Mouse (Mus musculus) megakaryocyte, embryonic 14.5 days (primary cell): ENCODE data around the gene Tprkb. TPM values are rescaled to one million over a fixed set of nuclear protein-coding genes. Genes with fewer than 3 reads are reported as not detected.
"Not testable (repeated sequence)": the region's sequence is repeated elsewhere in the genome, so short reads cannot be mapped to it uniquely, and the experiment has no call there.

Experiments used
- H3K27me3 ChIP-seq: replicated peaks from 2 replicates; pipeline ENCODE3; 2012; ENCODE audit warnings: inconsistent platforms
- H3K36me3 ChIP-seq: replicated peaks from 2 replicates; pipeline ENCODE3; 2012; ENCODE audit warnings: low read length, inconsistent platforms, mixed read lengths
- H3K4me1 ChIP-seq: 2 replicates; pipeline ENCODE4 v1.6.1; 2012; ENCODE audit warnings: inconsistent platforms
- H3K4me3 ChIP-seq: replicated peaks from 2 replicates; pipeline ENCODE3; 2012; ENCODE audit warnings: moderate library complexity, mild to moderate bottlenecking, inconsistent platforms
- H3K9me3 ChIP-seq: 2 replicates; pipeline ENCODE4 v1.6.1; 2012; ENCODE audit warnings: inconsistent platforms
- FLI1 ChIP-seq: IDR thresholded peaks from 2 replicates; pipeline ENCODE4 v1.6.1; 2012; ENCODE audit warnings: low read length, inconsistent platforms, mixed read lengths
- GATA1 ChIP-seq: IDR thresholded peaks from 3 replicates; pipeline ENCODE4 v1.6.1; 2012; ENCODE audit warnings: mixed read lengths, low read length, inconsistent platforms, borderline replicate concordance
- polyA plus RNA-seq: library from polyadenylated mRNA; stranded (reverse); fragments of >175 nt; gene quantifications from 2 replicates; pipeline ENCODE4 v1.2.3, GENCODE M21; 2012; ENCODE audit warnings: low replicate concordance; ENCODE audit not compliant: insufficient read depth

Tprkb gene
- polyA plus RNA-seq, 1 experiment = 1.7 TPM

GRCm38 (mm10) chr6:85915539-85916513 is 4.2 kb downstream of the Tprkb start, which contains the start of gene Nat8f1:
TSS of gene Nat8f1 (minus strand) at chr6:85915687.
- not testable (repeated sequence) for H3K9me3 ChIP-seq, H3K27me3 ChIP-seq
- H3K4me3 ChIP-seq = peak within 1 kb of the TSS; percentile 94
- H3K36me3 ChIP-seq = peaks cover 26% of the 10 kb centered on the region
- TF ChIP-seq FLI1 = peak; percentile 71; the same call in 1 of the 2 replicates
- H3K4me1 ChIP-seq = peaks cover 24% of the 10 kb centered on the region

GRCm38 (mm10) chr6:85916596-85916995 is 4.9 kb downstream of the Tprkb start:
- Histone ChIP-seq H3K9me3 (no peaks in the 10 kb centered on the region), H3K4me3 (peak overlapping the region; percentile 94), H3K36me3 (peaks cover 27% of the 10 kb centered on the region), H3K4me1 (peaks cover 24% of the 10 kb centered on the region), H3K27me3 (no peaks in the 10 kb centered on the region)
- TF ChIP-seq GATA1 (no peak), FLI1 (no peak)

- not testable (repeated sequence) for H3K27me3 ChIP-seq, H3K4me3 ChIP-seq, H3K9me3 ChIP-seq
Measured at GRCm38 (mm10) chr6:85918341-85918740, 6.7 kb downstream of the Tprkb start.

GRCm38 (mm10) chr6:85919401-85919800 is 7.7 kb downstream of the Tprkb start:
- TF ChIP-seq GATA1 = no peak
- no peak for TF ChIP-seq FLI1
- no peak overlapping the region for H3K4me3 ChIP-seq
- H3K9me3 ChIP-seq = no peaks in the 10 kb centered on the region
- no peaks in the 10 kb centered on the region for H3K27me3 ChIP-seq
- peaks cover 51% of the 10 kb centered on the region for H3K36me3 ChIP-seq
- peaks cover 21% of the 10 kb centered on the region for H3K4me1 ChIP-seq

More at GRCm38 (mm10) chr6:85918341-85918740, 6.7 kb downstream of the Tprkb start:
- Histone ChIP-seq H3K36me3 (peaks cover 42% of the 10 kb centered on the region), H3K4me1 (peaks cover 22% of the 10 kb centered on the region)

- Histone ChIP-seq H3K4me1 (peaks cover 5% of the 10 kb centered on the region), H3K9me3 (no peaks in the 10 kb centered on the region), H3K27me3 (no peaks in the 10 kb centered on the region), H3K36me3 (peaks cover 91% of the 10 kb centered on the region), H3K4me3 (no peak overlapping the region)
- TF ChIP-seq FLI1 (no peak), GATA1 (no peak)
Measured at GRCm38 (mm10) chr6:85923643-85924042, 12.0 kb downstream of the Tprkb start.

DNA sequence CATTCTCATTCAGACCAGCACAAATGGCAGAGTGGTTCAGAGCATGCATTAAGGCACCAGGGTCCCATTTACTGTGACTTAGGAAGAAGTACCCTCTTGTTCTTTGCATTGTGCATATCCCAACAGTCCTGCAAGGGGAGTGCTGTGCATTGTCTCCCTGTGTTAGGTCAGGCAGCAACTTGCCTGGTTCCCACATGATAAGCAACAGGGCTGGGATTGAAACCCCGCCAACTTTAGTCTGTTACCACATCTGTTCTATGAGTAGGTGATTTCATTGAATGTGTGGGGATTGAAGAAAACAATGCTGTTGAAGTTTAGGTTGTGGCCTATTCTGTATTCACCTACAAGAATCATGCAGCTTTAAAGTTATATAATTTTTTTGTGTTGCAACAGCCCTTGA is 15.0 kb downstream of the Tprkb start:
- H3K9me3 ChIP-seq = no peaks in the 10 kb centered on the region
- H3K4me1 ChIP-seq = peaks cover 5% of the 10 kb centered on the region
- H3K4me3 ChIP-seq = no peak overlapping the region
- H3K36me3 ChIP-seq = peaks cover 90% of the 10 kb centered on the region
- TF ChIP-seq GATA1 = no peak
- TF ChIP-seq FLI1 = no peak
- no peaks in the 10 kb centered on the region for H3K27me3 ChIP-seq

- no peak for TF ChIP-seq GATA1
- TF ChIP-seq FLI1 = no peak
- H3K27me3 ChIP-seq = no peaks in the 10 kb centered on the region
- H3K9me3 ChIP-seq = no peaks in the 10 kb centered on the region
- peaks cover 90% of the 10 kb centered on the region for H3K36me3 ChIP-seq
- H3K4me3 ChIP-seq = no peak overlapping the region
- H3K4me1 ChIP-seq = peaks cover 5% of the 10 kb centered on the region
Measured at GRCm38 (mm10) chr6:85927476-85928464, 16.1 kb downstream of the Tprkb start.

- Histone ChIP-seq H3K4me3 (no peak overlapping the region), H3K4me1 (peaks cover 4% of the 10 kb centered on the region), H3K36me3 (peaks cover 81% of the 10 kb centered on the region), H3K27me3 (no peaks in the 10 kb centered on the region), H3K9me3 (no peaks in the 10 kb centered on the region)
- TF ChIP-seq FLI1 = no peak
Measured at GRCm38 (mm10) chr6:85929312-85929711, 17.6 kb downstream of the Tprkb start.

- Histone ChIP-seq H3K4me1 (peaks cover 31% of the 10 kb centered on the region), H3K36me3 (peaks cover 34% of the 10 kb centered on the region), H3K9me3 (no peaks in the 10 kb centered on the region), H3K27me3 (no peaks in the 10 kb centered on the region), H3K4me3 (no peak overlapping the region)
- TF ChIP-seq FLI1 (no peak), GATA1 (no peak)
Measured at GRCm38 (mm10) chr6:85934047-85934446, 22.4 kb downstream of the Tprkb start.
